Mouse (Mus musculus): ENCODE measurements around the gene Lama2.

The Lama2 gene

DNA sequence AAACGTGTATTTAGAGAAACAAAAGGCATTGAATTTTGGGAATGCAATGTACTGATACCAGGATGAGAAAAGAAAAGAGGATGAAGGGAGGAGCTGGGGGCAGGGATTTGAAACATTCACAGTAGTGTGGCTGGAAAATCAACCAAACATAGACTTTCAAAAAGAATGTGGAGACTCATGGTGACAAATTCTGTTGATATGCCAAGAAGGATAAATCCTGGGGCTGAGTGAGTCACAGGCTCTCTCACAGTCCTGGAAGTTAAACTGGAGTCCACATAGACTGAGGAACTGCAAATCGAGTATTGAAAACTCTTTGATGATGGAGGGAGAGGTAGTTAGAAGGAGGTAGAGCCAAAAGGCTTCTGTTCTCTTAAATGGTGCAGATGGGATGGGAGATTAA is 445.3 kb downstream of the Lama2 start:
- DNase-seq: no peak

DNA sequence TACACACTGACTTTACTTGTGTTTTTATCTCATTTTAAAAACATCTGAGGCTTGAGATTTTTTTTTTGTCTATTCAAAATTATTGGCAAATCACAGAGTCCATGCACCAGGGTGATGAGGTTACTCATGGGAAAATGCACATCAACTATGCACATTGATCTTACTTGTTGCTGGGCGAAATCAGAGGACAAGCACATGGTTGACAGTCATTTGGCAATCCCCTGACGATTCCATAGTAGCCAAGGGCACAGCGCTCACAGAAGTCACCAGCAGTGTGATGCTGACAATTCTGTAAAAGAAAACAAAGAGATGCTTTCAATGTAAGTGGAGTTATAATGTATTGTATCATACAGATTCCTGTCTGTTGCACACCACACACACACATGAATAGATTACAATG is 454.8 kb downstream of the Lama2 start:
- DNase-seq: no peak

- DNase-seq: no peak
Observed at GRCm38 (mm10) chr10:27162364-27162763, 457.2 kb downstream of the Lama2 start.

DNA sequence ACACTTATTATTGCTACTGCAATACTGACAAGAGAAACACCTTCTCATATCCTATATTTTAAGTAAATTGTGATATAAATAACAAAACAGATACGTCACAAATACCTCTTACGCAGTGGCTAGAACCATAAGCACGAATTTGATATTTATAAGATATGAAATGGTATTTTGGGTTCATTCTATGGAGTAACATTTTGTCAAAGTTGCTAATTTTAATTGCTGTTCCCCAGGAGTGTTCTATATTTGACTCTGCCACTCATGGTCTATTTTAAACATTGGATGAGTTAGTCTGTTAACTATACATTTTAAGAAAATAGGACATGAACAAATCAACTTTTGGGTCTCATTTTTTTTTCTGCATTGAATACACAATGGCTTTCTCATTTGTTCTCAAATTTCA is 469.3 kb downstream of the Lama2 start:
- no peak for DNase-seq

- no peak for DNase-seq
Observed at GRCm38 (mm10) chr10:27140422-27140821, 479.1 kb downstream of the Lama2 start.

- DNase-seq: no peak
Observed at GRCm38 (mm10) chr10:27135768-27136167, 483.8 kb downstream of the Lama2 start.

DNA sequence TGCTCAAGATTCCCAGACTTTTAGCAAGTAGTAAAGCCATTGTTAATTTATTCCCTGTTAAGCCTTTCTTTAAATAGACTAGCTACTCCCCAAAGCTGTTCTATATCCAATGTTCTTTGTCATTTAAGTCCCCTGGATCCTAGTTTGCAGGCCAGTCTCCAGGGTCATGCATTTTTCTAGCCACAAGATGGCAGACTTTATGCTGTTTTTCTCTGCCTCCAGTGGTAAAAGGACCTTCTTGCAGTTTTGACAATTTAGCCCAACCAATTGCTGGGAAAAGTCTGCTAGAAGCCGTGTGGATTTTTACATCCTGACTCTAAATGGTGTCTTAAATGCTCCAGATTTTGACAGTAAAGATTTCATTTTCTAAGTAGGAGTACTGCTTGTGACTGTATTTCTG is 486.4 kb downstream of the Lama2 start:
- no peak for DNase-seq

DNA sequence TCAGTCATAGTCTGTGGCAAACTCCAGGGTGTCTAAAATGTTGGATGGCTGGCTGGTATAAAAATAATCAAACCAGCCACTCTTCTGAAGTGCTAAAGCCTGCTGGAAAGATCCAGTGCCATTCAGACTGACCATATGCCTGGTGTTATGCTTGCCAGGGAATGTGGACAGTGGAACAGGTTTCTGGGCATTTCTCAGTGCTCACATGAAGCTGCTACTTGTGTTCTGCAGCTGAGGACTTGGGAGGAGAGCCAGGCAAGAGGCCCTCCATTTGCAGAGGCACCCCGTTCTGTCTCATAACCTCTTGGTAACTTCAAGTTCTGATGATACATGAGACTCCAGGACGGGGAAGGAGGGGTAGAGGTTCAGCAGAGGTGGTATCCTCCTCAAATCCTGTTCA is 492.1 kb downstream of the Lama2 start:
- DNase-seq: no peak

GRCm38 (mm10) chr10:27123763-27124162 is 495.8 kb downstream of the Lama2 start:
- no peak for DNase-seq

DNA sequence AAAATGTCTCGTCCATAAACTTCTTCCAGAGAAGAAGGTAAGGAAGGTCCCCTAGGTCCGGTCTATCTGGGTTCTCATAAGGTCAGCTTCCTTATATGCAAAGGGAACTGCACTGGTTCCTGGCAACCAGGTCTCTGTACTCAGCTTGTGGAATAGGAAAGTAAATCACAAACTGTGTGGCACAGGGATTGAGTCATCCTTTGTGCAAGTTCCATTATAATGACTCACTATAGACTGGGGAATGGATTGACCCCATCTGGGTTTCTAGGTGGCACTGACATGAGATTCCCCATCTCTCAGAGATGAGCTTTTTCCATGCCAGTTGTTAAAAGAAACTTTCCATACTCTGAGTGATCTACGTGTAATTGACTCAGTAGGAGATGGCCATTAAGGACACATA is 501.7 kb downstream of the Lama2 start:
- DNase-seq: no peak

DNA sequence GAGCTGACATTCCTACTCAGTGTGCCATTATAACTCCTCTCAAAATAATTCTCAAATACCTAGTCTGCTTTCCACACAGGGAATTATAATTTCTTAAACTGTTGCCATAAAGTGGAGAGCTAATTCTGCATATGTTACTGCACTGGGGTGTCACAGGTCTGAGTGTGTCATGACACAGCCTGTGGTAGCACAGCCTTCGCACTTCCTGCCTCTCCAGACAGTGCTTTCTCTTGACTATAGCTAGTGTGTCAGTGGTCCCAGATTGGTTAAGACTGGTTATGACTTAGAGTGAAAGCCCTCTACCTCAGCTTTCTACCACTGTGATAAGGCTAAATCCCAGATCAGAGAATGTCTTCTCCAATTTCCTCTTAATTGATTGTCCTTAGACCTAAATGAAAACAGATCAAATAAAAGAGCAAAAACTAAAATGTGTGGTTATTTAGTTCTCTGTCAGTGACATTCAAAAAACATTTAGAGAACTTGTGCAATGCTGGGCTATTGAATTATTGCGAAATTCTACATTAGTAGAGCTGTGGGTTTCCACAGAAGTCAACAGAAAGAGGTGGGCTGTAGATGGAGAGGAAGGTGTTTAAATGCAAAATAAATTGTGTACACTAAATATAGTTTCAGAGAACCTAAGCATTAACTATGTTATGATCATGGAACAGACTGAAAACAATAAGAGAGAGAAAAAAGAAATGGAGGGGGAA is 502.5 kb downstream of the Lama2 start:
- no peak for DNase-seq

- no peak for DNase-seq
Observed at GRCm38 (mm10) chr10:27114131-27114530, 505.4 kb downstream of the Lama2 start.

DNA sequence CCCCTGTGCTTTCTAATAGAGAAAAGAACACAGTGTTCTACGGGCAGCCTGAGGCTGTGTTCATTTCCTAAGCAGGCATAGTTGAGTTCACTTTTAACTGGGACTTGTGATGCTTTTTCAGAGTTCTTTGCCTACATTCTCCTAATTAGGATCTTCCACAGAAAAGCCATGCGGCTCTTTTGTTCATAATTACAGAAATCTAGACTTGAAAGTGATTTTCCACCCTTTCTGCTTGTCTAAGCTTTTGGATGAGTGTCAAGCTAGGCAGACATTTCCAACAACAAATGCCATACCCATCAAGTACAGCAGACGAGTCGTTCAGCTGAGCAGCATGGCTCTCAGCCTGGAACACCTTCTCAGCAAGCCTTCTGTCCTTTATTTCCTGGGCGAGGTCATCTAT is 515.7 kb downstream of the Lama2 start:
- DNase-seq: no peak

DNA sequence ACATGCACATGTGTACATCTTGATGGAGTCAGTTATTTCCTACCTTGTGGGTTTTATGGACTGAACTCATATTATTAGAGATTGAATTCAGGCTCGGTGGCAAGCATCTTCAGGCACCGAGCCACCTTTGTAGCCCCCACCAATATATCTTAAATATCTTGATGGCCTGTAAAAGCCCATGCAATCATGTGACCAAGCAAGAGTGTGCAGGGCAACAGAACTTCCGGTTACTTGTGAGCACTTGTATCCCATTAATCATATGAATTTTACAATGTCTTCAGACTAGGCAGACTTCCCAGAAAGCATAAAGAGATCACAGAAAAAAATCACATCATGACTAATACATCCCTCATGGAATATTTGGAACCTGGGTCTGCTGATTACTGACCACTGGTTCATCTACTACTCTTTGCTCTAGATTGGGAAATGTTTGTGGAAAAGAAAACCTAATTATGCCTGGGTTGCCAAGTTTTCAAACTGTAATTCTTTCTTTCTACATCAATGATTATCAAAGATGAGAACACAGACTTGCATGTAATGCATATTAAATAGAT is 517.7 kb downstream of the Lama2 start:
- no peak for DNase-seq

DNA sequence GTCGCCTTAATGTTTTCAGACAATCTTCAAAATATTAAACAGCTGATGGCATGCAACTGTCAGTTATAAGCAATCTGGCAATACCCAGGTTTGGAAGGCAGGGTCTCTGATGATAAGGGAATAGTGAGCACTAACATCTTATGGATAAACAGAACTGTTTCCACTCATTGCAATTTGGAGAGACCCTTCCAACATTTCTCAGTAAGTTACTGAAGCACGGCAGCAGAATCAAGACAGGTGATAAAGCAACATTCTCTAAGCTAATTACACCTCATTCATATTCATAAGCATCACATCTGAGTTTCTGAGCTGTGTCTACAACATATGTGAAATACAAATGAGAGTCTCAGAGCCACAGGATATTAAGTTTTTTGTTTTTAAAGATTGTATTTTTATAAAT is 542.4 kb downstream of the Lama2 start:
- no peak for DNase-seq

DNA sequence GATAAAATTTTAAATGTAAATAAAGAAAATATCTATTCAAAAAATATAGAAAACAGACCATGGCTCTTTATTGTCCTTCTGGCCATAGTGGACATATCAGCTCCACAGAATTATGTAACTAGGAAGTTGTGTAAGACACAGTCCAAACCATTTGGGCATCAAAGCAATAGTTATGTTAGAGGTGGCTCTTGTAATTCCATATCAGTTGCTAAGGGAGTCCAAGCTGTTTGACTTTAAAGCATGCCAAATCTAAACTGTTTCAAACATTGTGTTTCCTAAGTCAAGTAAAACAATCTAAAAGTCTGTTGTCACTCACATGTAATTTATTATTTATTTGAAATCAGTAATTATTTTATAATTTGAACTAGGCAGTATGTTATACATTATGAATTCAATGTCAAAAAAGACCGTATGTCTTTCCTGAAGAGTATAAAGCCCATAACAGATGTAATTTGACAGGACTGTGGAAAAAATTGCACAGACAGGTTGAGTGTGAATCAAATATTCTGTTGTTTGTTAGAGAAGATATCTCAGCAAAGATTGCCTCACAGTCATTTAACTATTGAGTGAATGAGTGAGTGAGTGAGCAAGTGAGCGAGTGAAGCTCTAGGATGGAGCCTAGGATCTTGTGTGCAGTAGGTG is 550.6 kb downstream of the Lama2 start:
- DNase-seq: no peak

DNA sequence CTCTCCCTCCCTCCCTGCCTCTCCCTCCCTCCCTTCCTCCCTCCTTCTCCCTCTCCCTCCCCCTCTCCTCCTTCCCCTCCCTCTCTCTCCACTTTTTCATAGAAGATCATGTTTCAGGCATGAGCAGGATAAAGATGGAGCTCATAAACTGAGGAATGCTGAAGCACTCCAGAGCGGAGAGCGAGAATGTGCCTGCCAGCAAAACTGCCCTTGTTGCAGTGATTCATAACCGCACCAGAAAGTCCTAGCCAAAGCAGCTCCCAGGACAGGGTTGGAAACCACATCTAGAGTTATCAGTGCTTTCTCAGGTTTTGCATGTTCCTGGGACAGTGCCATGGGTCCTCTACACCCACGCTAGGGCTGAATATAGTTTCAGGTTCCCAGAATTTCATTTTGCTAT is 555.9 kb downstream of the Lama2 start:
- DNase-seq: no peak

DNA sequence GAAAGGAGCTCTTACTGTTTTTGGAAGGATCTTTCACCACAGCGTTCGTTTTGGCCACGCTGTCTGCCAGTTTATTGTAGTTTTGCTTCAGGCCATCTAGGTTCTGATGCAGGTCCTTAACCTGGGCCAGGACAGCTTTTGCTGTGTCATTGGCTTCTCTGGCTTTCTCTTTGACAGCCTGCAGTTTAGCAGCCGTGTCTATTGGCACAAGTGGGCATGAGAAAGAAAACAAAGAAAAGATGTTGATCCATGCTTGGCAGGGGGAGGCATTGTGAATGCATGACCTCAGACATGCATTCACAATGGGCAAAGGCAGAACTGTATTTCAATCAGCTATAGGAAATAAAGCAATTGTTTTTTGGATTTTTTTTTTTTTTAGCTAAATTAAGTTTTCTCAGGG is 565.1 kb downstream of the Lama2 start:
- DNase-seq: no peak

DNA sequence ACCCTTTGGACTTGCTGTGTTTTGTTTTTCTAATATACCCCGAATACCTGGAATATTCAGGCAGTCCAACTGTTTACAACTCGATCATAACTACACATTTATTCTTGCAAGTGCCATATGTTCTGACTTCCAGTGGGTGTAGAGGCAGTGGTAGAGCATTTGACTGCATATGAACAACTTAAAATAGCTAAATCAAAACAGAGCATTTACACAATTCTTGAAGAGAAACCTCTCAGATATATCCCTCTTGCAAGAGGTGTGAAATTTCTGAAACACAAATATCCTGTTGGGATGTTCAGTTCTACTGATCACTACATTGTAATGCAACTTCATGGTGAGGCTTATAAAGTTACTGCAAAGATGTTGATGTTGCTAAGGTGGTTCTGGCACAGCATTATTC is 572.4 kb downstream of the Lama2 start:
- no peak for DNase-seq

DNA sequence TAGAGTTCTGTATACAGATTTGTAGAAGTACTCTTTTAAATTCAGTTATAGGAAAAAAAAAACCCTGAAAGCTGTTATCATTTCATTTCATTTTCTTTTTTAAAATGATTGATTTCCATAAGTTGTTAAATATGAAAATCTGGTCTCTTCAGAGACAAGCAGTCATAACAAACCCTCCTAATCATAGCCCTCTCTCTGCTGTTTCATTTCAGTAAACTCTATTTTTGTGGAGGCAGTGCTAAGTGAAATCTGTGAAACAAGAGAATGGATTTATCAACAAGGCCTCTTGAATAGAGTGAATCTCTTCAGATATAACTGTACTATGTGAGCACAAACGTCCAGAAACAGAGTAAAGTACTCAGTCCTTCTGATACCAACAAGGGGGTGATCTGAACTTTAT is 577.7 kb downstream of the Lama2 start:
- no peak for DNase-seq

GRCm38 (mm10) chr10:27022707-27023106 is 596.9 kb downstream of the Lama2 start:
- no peak for DNase-seq

- no peak for DNase-seq
Observed at GRCm38 (mm10) chr10:27012804-27013365, 606.7 kb downstream of the Lama2 start.

DNA sequence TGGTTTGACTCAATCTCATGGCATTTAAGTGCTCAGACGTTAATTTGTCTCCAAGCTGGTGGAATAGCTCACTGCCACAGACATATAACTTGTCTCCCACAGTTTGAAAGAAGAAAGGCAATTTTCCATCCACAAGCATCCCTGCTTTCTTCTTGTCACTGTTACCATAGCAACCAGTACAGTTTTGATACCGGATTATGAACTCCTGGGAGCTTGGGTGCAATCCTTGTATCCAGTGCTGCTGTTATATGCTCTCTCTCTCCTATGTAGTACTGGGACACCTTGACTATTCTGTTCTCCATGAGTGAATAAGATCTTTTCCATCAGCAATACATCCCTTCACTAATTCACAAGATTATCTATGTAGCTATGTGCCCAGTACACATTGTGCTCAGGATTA is 612.2 kb downstream of the Lama2 start:
- DNase-seq: no peak

- DNase-seq: no peak
Observed at GRCm38 (mm10) chr10:27005716-27006115, 613.8 kb downstream of the Lama2 start.

All from thymus, postnatal 14 days (tissue).